Mouse (Mus musculus) intestine, embryonic 14.5 days (tissue): ENCODE measurements around the gene Polr1d. TPM values are rescaled to one million over a fixed set of nuclear protein-coding genes. Genes with fewer than 3 reads are reported as not detected.

Experiments used
- ATAC-seq: fragments of 200-750 bp; cut with Nextera tagmentation; replicated peaks from 2 replicates; pipeline ENCODE4 v1.8.0; 2017; ENCODE audit warnings: low read depth, moderate number of reproducible peaks, moderate TSS enrichment, moderate library complexity; ENCODE audit not compliant: low FRiP score, low TSS enrichment
- DNase-seq: peaks from one replicate; pipeline ENCODE4 v3.0.0-alpha.2; 2018; ENCODE audit warnings: low spot score
- H3K27ac ChIP-seq: fragments of 300-500 bp; sonication (generic); 2 replicates; pipeline ENCODE4 v1.5.1; 2014; ENCODE audit warnings: low read depth, mild to moderate bottlenecking, control low read depth
- H3K27me3 ChIP-seq: fragments of 300-500 bp; sonication (generic); replicated peaks from 2 replicates; pipeline ENCODE4 v1.6.1; 2014; ENCODE audit warnings: low read length, control low read depth; ENCODE audit not compliant: control insufficient read depth, insufficient read depth
- H3K36me3 ChIP-seq: fragments of 300-500 bp; sonication (generic); 2 replicates; pipeline ENCODE4 v1.6.1; 2014; ENCODE audit warnings: low read length, control low read depth; ENCODE audit not compliant: control insufficient read depth, insufficient read depth
- H3K4me1 ChIP-seq: fragments of 300-500 bp; sonication (generic); replicated peaks from 2 replicates; pipeline ENCODE4 v1.6.1; 2014; ENCODE audit warnings: low read length, control low read depth, mixed read lengths; ENCODE audit not compliant: control insufficient read depth, insufficient read depth
- H3K4me2 ChIP-seq: fragments of 300-500 bp; sonication (generic); 2 replicates; pipeline ENCODE4 v1.6.1; 2014; ENCODE audit warnings: low read length
- H3K4me3 ChIP-seq: fragments of 300-500 bp; sonication (generic); 2 replicates; pipeline ENCODE4 v1.5.1; 2014; ENCODE audit warnings: low read depth, low read length, control low read depth, mixed read lengths
- H3K9ac ChIP-seq: fragments of 300-500 bp; sonication (generic); 2 replicates; pipeline ENCODE4 v1.6.1; 2014; ENCODE audit warnings: mild to moderate bottlenecking, low read length
- H3K9me3 ChIP-seq: fragments of 300-500 bp; sonication (generic); 2 replicates; pipeline ENCODE4 v1.6.1; 2016; ENCODE audit warnings: low read length, control low read depth; ENCODE audit not compliant: control insufficient read depth
- WGBS: fragments of 180-500 bp; shearing (Covaris S2); extraction: QIAGEN DNeasy Blood & Tissue Kit; methylation state at CpG from one replicate; pipeline ENCODE4 v1.1.7; 2014; 5-methylcytosine and 5-hydroxymethylcytosine counted together
- polyA plus RNA-seq: library from polyadenylated mRNA; unstranded; fragments of >200 nt; fragmentation: Nextera tagmentation; extraction: Ambion mirVana; gene quantifications from 2 replicates; pipeline ENCODE4 v1.2.1, GENCODE M21; 2014

The Polr1d gene
- polyA plus RNA-seq, 1 experiment from 2014 or later = 163 TPM

- Histone ChIP-seq H3K4me2 (no peak overlapping the region), H3K36me3 (peaks cover 42% of the 10 kb centered on the region), H3K4me3 (no peak overlapping the region), H3K27ac (no peak overlapping the region), H3K27me3 (no peaks in the 10 kb centered on the region), H3K4me1 (no peaks in the 10 kb centered on the region), H3K9me3 (no peaks in the 10 kb centered on the region), H3K9ac (no peak overlapping the region)
- DNase-seq (no peak), ATAC-seq (no peak)
- 93% methylated on average over 13 of the region's 13 CpGs for WGBS
Measured at GRCm38 (mm10) chr5:147108861-147109591, 32.2 kb downstream of the Polr1d start.

DNA sequence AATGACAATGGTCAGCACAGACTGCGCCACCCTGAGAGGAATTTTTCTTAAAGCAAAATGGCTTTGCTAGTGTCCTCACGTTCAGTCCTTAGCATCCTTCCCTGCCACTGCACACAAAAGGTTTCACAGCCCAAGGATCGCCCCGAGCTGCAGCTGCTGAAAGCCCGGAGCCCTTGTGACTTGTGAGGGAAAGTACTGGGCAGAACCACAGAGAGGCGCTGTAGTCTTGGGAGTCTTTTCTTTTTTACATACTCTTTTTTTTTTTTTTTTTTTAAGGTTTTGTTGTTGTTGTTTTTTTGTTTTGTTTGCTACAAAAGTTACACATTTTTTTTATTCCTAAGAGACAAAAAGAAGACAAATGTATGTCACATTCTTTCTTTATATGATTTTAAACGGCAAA is 37.9 kb downstream of the Polr1d start:
- H3K4me3 ChIP-seq = no peak overlapping the region
- no peaks in the 10 kb centered on the region for H3K4me1 ChIP-seq
- H3K36me3 ChIP-seq = peaks cover 17% of the 10 kb centered on the region
- H3K27ac ChIP-seq = no peak overlapping the region
- no peak for DNase-seq
- WGBS = 80% methylated on average over 7 of the region's 7 CpGs
- H3K9me3 ChIP-seq = 0 out of 2 replicates have a peak, but pooled peaks cover 2% of the 10 kb centered on the region
- no peaks in the 10 kb centered on the region for H3K27me3 ChIP-seq
- no peak overlapping the region for H3K9ac ChIP-seq
- H3K4me2 ChIP-seq = no peak overlapping the region
- no peak for ATAC-seq

GRCm38 (mm10) chr5:147115631-147116030 is 38.8 kb downstream of the Polr1d start:
- H3K4me2 ChIP-seq = no peak overlapping the region
- no peak overlapping the region for H3K27ac ChIP-seq
- H3K9me3 ChIP-seq = 0 out of 2 replicates have a peak, but pooled peaks cover 2% of the 10 kb centered on the region
- no peak overlapping the region for H3K9ac ChIP-seq
- no peak overlapping the region for H3K4me3 ChIP-seq
- peaks cover 14% of the 10 kb centered on the region for H3K36me3 ChIP-seq
- H3K27me3 ChIP-seq = no peaks in the 10 kb centered on the region
- ATAC-seq (no peak), DNase-seq (no peak)
- 96% methylated on average over 4 of the region's 4 CpGs for WGBS
- H3K4me1 ChIP-seq = no peaks in the 10 kb centered on the region

GRCm38 (mm10) chr5:147117027-147117426 is 40.2 kb downstream of the Polr1d start:
- H3K4me1 ChIP-seq = no peaks in the 10 kb centered on the region
- ATAC-seq (no peak), DNase-seq (no peak)
- no peak overlapping the region for H3K4me2 ChIP-seq
- 32% methylated on average over 6 of the region's 6 CpGs for WGBS
- H3K27me3 ChIP-seq = no peaks in the 10 kb centered on the region
- H3K9me3 ChIP-seq = peaks cover 8% of the 10 kb centered on the region; the same call in 1 of the 2 replicates
- H3K27ac ChIP-seq = no peak overlapping the region
- H3K9ac ChIP-seq = no peak overlapping the region
- no peak overlapping the region for H3K4me3 ChIP-seq
- H3K36me3 ChIP-seq = peaks cover 6% of the 10 kb centered on the region; the same call in 1 of the 2 replicates

DNA sequence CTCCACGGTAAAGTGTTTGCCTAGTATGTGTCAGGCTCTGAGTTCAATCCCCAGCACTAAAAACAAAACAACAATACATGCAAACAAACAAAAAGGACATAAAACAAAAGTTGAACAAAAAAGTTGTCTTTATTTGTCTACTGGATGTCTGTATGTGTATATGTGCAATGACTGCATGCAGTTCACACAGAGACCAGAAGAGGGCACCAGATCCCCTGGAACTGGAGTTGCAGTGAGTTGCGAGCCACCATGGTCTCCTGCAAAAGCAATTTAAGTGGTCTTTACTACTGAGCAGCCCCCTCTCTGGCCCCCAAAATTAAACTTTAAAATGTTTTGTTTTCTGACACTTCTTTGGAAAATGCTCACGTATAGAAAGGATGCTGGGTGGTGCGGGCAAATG is 44.3 kb downstream of the Polr1d start:
- Histone ChIP-seq H3K4me3 (no peak overlapping the region), H3K27me3 (no peaks in the 10 kb centered on the region), H3K36me3 (no peaks in the 10 kb centered on the region), H3K4me2 (no peak overlapping the region), H3K27ac (no peak overlapping the region), H3K9me3 (peaks cover 6% of the 10 kb centered on the region; the same call in 1 of the 2 replicates), H3K4me1 (no peaks in the 10 kb centered on the region), H3K9ac (no peak overlapping the region)
- 98% methylated on average over 4 of the region's 4 CpGs for WGBS
- ATAC-seq (no peak), DNase-seq (no peak)

GRCm38 (mm10) chr5:147124794-147125193 is 47.9 kb downstream of the Polr1d start:
- H3K4me2 ChIP-seq = no peak overlapping the region
- H3K9ac ChIP-seq = no peak overlapping the region
- no peak overlapping the region for H3K4me3 ChIP-seq
- no peaks in the 10 kb centered on the region for H3K36me3 ChIP-seq
- peaks cover 6% of the 10 kb centered on the region; the same call in 1 of the 2 replicates for H3K9me3 ChIP-seq
- 65% methylated on average over 9 of the region's 9 CpGs for WGBS
- DNase-seq (no peak), ATAC-seq (no peak)
- no peak overlapping the region for H3K27ac ChIP-seq
- H3K27me3 ChIP-seq = no peaks in the 10 kb centered on the region
- H3K4me1 ChIP-seq = no peaks in the 10 kb centered on the region

DNA sequence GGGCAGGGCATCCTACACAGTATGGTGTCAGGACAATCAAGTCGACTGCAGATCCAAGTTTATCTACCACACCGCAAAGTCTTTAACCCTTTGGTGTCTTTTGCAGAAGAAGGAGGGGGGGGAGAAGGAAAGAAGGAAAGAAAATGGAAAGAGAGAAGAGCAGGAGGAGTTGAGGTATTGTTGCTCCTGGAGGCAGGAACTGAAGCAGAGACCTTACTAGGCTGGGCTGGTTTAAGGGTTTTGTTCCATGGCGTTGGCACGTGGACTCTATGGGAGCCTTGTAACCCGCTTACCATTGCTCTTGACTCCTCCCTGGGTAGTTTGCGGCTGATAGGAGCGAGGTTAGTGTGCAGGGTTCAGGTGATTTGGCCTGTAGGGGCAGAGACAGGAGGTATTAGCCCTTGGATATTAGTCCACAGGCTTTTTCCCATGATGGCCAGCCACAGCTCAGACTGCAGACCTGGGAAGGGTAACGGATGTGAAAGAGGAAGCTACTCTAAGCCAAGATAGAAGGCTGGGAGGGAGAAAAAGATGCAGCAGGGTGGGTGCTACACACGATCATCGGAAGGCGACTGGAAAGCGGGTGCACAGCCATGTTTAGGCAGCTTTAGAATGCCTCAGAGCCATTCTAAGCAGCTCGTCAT is 48.8 kb downstream of the Polr1d start:
- no peak overlapping the region for H3K9ac ChIP-seq
- H3K9me3 ChIP-seq = peaks cover 6% of the 10 kb centered on the region; the same call in 1 of the 2 replicates
- no peak overlapping the region for H3K4me3 ChIP-seq
- no peaks in the 10 kb centered on the region for H3K36me3 ChIP-seq
- no peaks in the 10 kb centered on the region for H3K4me1 ChIP-seq
- no peak overlapping the region for H3K4me2 ChIP-seq
- ATAC-seq (no peak), DNase-seq (no peak)
- no peaks in the 10 kb centered on the region for H3K27me3 ChIP-seq
- 85% methylated on average over 13 of the region's 13 CpGs for WGBS
- no peak overlapping the region for H3K27ac ChIP-seq

GRCm38 (mm10) chr5:147127860-147128259 is 51.0 kb downstream of the Polr1d start:
- ATAC-seq (no peak), DNase-seq (no peak)
- no peak overlapping the region for H3K4me3 ChIP-seq
- no peaks in the 10 kb centered on the region for H3K4me1 ChIP-seq
- H3K9ac ChIP-seq = no peak overlapping the region
- no peaks in the 10 kb centered on the region for H3K9me3 ChIP-seq
- H3K4me2 ChIP-seq = no peak overlapping the region
- H3K27me3 ChIP-seq = no peaks in the 10 kb centered on the region
- 73% methylated on average over 4 of the region's 4 CpGs for WGBS
- H3K36me3 ChIP-seq = no peaks in the 10 kb centered on the region
- no peak overlapping the region for H3K27ac ChIP-seq
